Mouse (Mus musculus): ENCODE data around the gene Gtpbp4. TPM values are rescaled to one million over a fixed set of nuclear protein-coding genes. Genes with fewer than 3 reads are reported as not detected.
"Not testable (repeated sequence)": the region's sequence is repeated elsewhere in the genome, so short reads cannot be mapped to it uniquely, and the experiment has no call there.

The Gtpbp4 gene
- total RNA-seq, 1 experiment from 2014 or later = 81.0 TPM

- ATAC-seq (replicated peaks; ENCODE audit: insufficient number of reproducible peaks, low FRiP score, low TSS enrichment, poor library complexity, severe bottlenecking) = peak; percentile 24
These were observed 509 bp downstream of the Gtpbp4 start for GRCm38 (mm10) chr13:8995159-8995989.

- no peak for ATAC-seq (replicated peaks; ENCODE audit: insufficient number of reproducible peaks, low FRiP score, low TSS enrichment, poor library complexity, severe bottlenecking)
These were observed 3.7 kb downstream of the Gtpbp4 start for GRCm38 (mm10) chr13:8992231-8992630.

- ATAC-seq (replicated peaks; ENCODE audit: insufficient number of reproducible peaks, low FRiP score, low TSS enrichment, poor library complexity, severe bottlenecking) = no peak
These were observed 22.9 kb downstream of the Gtpbp4 start for GRCm38 (mm10) chr13:8972972-8973371.

- ATAC-seq (replicated peaks; ENCODE audit: insufficient number of reproducible peaks, low FRiP score, low TSS enrichment, poor library complexity, severe bottlenecking) = no peak
These were observed 23.5 kb downstream of the Gtpbp4 start for GRCm38 (mm10) chr13:8972369-8972768.

GRCm38 (mm10) chr13:8967742-8968141 is 28.1 kb downstream of the Gtpbp4 start:
- ATAC-seq (replicated peaks; ENCODE audit: insufficient number of reproducible peaks, low FRiP score, low TSS enrichment, poor library complexity, severe bottlenecking) = no peak

GRCm38 (mm10) chr13:8965224-8965623 is 30.7 kb downstream of the Gtpbp4 start:
- ATAC-seq (replicated peaks; ENCODE audit: insufficient number of reproducible peaks, low FRiP score, low TSS enrichment, poor library complexity, severe bottlenecking) = no peak

- ATAC-seq (replicated peaks; ENCODE audit: insufficient number of reproducible peaks, low FRiP score, low TSS enrichment, poor library complexity, severe bottlenecking) = not testable (repeated sequence)
These were observed 33.6 kb downstream of the Gtpbp4 start for GRCm38 (mm10) chr13:8962266-8962665.

- not testable (repeated sequence) for ATAC-seq (replicated peaks; ENCODE audit: insufficient number of reproducible peaks, low FRiP score, low TSS enrichment, poor library complexity, severe bottlenecking)
These were observed 34.6 kb downstream of the Gtpbp4 start for GRCm38 (mm10) chr13:8961128-8961888.

- ATAC-seq (replicated peaks; ENCODE audit: insufficient number of reproducible peaks, low FRiP score, low TSS enrichment, poor library complexity, severe bottlenecking) = not testable (repeated sequence)
These were observed 36.3 kb downstream of the Gtpbp4 start for GRCm38 (mm10) chr13:8959554-8959953.

- not testable (repeated sequence) for ATAC-seq (replicated peaks; ENCODE audit: insufficient number of reproducible peaks, low FRiP score, low TSS enrichment, poor library complexity, severe bottlenecking)
These were observed 36.8 kb downstream of the Gtpbp4 start for GRCm38 (mm10) chr13:8959058-8959457.

GRCm38 (mm10) chr13:8956873-8957272 is 39.0 kb downstream of the Gtpbp4 start:
- ATAC-seq (replicated peaks; ENCODE audit: insufficient number of reproducible peaks, low FRiP score, low TSS enrichment, poor library complexity, severe bottlenecking) = not testable (repeated sequence)

- ATAC-seq (replicated peaks; ENCODE audit: insufficient number of reproducible peaks, low FRiP score, low TSS enrichment, poor library complexity, severe bottlenecking) = 0 out of 2 replicates have a peak, but pooled peaks have one; percentile 23
These were observed 40.8 kb downstream of the Gtpbp4 start for GRCm38 (mm10) chr13:8955127-8955526.

GRCm38 (mm10) chr13:8952563-8952962 is 43.3 kb downstream of the Gtpbp4 start, which contains the start of gene Idi2:
Idi2 (plus strand) TSS chr13:8952863.
- not testable (repeated sequence) for ATAC-seq (replicated peaks; ENCODE audit: insufficient number of reproducible peaks, low FRiP score, low TSS enrichment, poor library complexity, severe bottlenecking)

GRCm38 (mm10) chr13:8948131-8948530 is 47.8 kb downstream of the Gtpbp4 start, which contains the start of gene Gm9745:
Gm9745 (minus strand) TSS chr13:8948231.
- ATAC-seq (replicated peaks; ENCODE audit: insufficient number of reproducible peaks, low FRiP score, low TSS enrichment, poor library complexity, severe bottlenecking) = not testable (repeated sequence)

- ATAC-seq (replicated peaks; ENCODE audit: insufficient number of reproducible peaks, low FRiP score, low TSS enrichment, poor library complexity, severe bottlenecking) = not testable (repeated sequence)
These were observed 52.1 kb downstream of the Gtpbp4 start for GRCm38 (mm10) chr13:8943828-8944227.

GRCm38 (mm10) chr13:8941701-8942100 is 54.2 kb downstream of the Gtpbp4 start:
- not testable (repeated sequence) for ATAC-seq (replicated peaks; ENCODE audit: insufficient number of reproducible peaks, low FRiP score, low TSS enrichment, poor library complexity, severe bottlenecking)

GRCm38 (mm10) chr13:8941110-8941509 is 54.8 kb downstream of the Gtpbp4 start:
- ATAC-seq (replicated peaks; ENCODE audit: insufficient number of reproducible peaks, low FRiP score, low TSS enrichment, poor library complexity, severe bottlenecking) = not testable (repeated sequence)

GRCm38 (mm10) chr13:8937611-8938140 is 58.2 kb downstream of the Gtpbp4 start:
- ATAC-seq (replicated peaks; ENCODE audit: insufficient number of reproducible peaks, low FRiP score, low TSS enrichment, poor library complexity, severe bottlenecking) = not testable (repeated sequence)

- no peak for ATAC-seq (replicated peaks; ENCODE audit: insufficient number of reproducible peaks, low FRiP score, low TSS enrichment, poor library complexity, severe bottlenecking)
These were observed 62.4 kb downstream of the Gtpbp4 start for GRCm38 (mm10) chr13:8933499-8933898.
